Mouse (Mus musculus) heart, embryonic 13.5 days (tissue): ENCODE data around the gene Tifab. TPM values are rescaled to one million over a fixed set of nuclear protein-coding genes. Genes with fewer than 3 reads are reported as not detected.
A peak's percentile ranks its signal among the peaks of the same experiment; 100 is the strongest.

ENCODE experiments used
- ATAC-seq: fragments of 200-750 bp; cut with Nextera tagmentation; 2 replicates; pipeline ENCODE4 v1.8.0; 2017; ENCODE audit warnings: moderate TSS enrichment; ENCODE audit not compliant: insufficient number of reproducible peaks, low FRiP score, low TSS enrichment; ENCODE audit errors: extremely low read depth
- H3K27ac ChIP-seq: fragments of 300-500 bp; sonication (generic); replicated peaks from 2 replicates; pipeline ENCODE4 v1.5.1; 2015; ENCODE audit warnings: moderate library complexity, mild to moderate bottlenecking, inconsistent platforms
- H3K27me3 ChIP-seq: fragments of 300-500 bp; sonication (generic); replicated peaks from 2 replicates; pipeline ENCODE4 v1.6.1; 2015; ENCODE audit warnings: mild to moderate bottlenecking, inconsistent platforms
- H3K36me3 ChIP-seq: fragments of 300-500 bp; sonication (generic); 2 replicates; pipeline ENCODE4 v1.6.1; 2015; ENCODE audit warnings: mild to moderate bottlenecking, inconsistent platforms
- H3K4me1 ChIP-seq: fragments of 300-500 bp; sonication (generic); 2 replicates; pipeline ENCODE4 v1.6.1; 2015; ENCODE audit warnings: inconsistent platforms
- H3K4me2 ChIP-seq: fragments of 300-500 bp; sonication (generic); 2 replicates; pipeline ENCODE4 v1.6.1; 2015; ENCODE audit warnings: inconsistent platforms, mild to moderate bottlenecking, moderate library complexity
- H3K4me3 ChIP-seq: fragments of 300-500 bp; sonication (generic); 2 replicates; pipeline ENCODE4 v1.5.1; 2015; ENCODE audit warnings: moderate library complexity, mild to moderate bottlenecking, inconsistent platforms
- H3K9ac ChIP-seq: fragments of 300-500 bp; sonication (generic); 2 replicates; pipeline ENCODE4 v1.6.1; 2015; ENCODE audit warnings: inconsistent platforms, mild to moderate bottlenecking, moderate library complexity
- H3K9me3 ChIP-seq: fragments of 300-500 bp; sonication (generic); 2 replicates; pipeline ENCODE4 v1.6.1; 2016; ENCODE audit warnings: inconsistent platforms
- WGBS: fragments of 180-500 bp; shearing (Covaris S2); methylation state at CpG from one replicate; pipeline ENCODE4 v1.1.7; 2015; ENCODE audit warnings: mixed read lengths; 5-methylcytosine and 5-hydroxymethylcytosine counted together
- polyA plus RNA-seq: library from polyadenylated mRNA; unstranded; fragments of >200 nt; fragmentation: Nextera tagmentation; extraction: Ambion mirVana; gene quantifications from 2 replicates; pipeline ENCODE4 v1.2.1, GENCODE M21; 2015

Gene Tifab
- polyA plus RNA-seq, 1 experiment from 2014 or later: 1.1 TPM

DNA sequence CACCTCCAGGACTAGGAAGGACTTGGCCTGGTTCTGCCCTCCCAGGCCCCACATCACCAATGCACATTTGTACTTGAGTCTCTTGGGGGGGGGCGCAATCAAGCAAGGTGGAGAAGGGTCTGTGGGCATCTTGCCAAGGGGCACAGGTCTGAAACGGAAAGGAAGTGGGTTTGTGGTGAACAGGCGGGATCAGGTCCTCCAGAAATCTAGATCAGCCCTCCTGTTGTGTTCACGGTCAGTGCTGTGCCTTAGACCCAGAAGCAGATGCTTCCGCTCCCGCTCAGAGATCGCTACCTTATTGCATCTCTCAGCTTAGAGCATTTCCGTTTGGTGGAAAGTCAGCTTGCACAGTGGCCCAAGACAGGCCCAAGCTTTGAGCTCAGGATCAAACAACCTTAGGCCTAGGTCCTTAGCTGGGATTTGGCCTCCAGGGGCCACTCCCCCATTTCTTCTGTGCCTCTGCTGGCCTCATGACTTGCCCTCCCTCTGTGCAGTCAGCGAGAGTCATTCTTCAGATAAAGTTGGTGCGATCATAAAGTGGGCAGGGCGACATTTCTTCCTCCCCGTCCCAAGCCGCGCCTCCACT lies 19.6 kb downstream of the Tifab start:
- peak overlapping the region; percentile 31; the same call in 1 of the 2 replicates for H3K4me2 ChIP-seq
- no peaks in the 10 kb centered on the region for H3K36me3 ChIP-seq
- WGBS: 41% methylated on average over 14 of the region's 14 CpGs
- peak overlapping the region; percentile 67 for H3K27ac ChIP-seq
- peak overlapping the region; percentile 40 for H3K9ac ChIP-seq
- no peak overlapping the region for H3K4me3 ChIP-seq
- peaks cover 52% of the 10 kb centered on the region for H3K4me1 ChIP-seq
- H3K9me3 ChIP-seq: no peaks in the 10 kb centered on the region
- H3K27me3 ChIP-seq: peaks cover 6% of the 10 kb centered on the region; the same call in 1 of the 2 replicates
- no peak for ATAC-seq

DNA sequence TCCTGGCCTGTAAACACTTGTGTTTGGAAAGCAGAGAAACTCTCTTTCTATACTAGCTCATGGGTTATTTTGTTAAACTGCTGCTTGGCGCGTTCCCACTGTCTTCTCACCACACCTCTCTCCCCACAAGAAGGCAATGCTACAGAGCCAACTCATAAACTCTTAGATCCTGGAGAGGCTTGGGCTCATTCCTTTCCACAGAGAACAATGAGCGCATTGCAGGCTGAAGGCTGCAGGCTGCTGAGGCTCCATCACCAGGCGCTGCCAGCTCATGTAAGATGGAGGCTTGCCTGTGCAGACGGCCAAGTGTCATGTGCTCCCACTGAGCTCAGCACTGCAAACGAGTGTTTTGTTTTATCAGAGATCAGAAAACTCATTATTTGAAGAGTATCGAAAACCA lies 23.0 kb downstream of the Tifab start:
- WGBS: 62% methylated on average over 7 of the region's 7 CpGs
- H3K4me1 ChIP-seq: peaks cover 50% of the 10 kb centered on the region
- no peak overlapping the region for H3K4me3 ChIP-seq
- no peaks in the 10 kb centered on the region for H3K36me3 ChIP-seq
- H3K9ac ChIP-seq: no peak overlapping the region
- H3K9me3 ChIP-seq: no peaks in the 10 kb centered on the region
- 0 out of 2 replicates have a peak, but pooled peaks cover 6% of the 10 kb centered on the region for H3K27me3 ChIP-seq
- ATAC-seq: no peak
- peak overlapping the region; percentile 89 for H3K27ac ChIP-seq
- 0 out of 2 replicates have a peak overlapping the region, but pooled peaks have one; percentile 4 for H3K4me2 ChIP-seq

DNA sequence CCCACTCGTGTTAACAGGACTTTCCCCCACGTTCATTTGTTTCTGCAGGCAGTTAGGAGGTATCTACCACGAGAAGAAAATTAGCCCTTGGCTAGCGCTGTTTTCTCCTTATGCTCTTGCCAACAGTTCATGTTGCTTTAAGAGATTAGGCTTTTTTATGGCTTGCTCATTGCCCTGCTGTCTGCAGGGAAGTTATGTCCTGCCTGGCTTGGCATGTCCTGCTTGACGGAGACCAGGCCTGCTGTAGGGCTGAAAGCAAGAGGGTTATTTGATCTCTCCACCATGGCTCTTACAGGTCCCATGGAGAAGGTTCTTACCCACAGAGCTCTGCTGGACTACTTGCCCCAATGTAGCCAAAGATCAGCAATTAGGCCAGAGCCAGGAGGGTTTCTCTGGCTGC lies 23.6 kb downstream of the Tifab start:
- peaks cover 46% of the 10 kb centered on the region for H3K4me1 ChIP-seq
- H3K9ac ChIP-seq: no peak overlapping the region
- peak overlapping the region; percentile 89 for H3K27ac ChIP-seq
- no peaks in the 10 kb centered on the region for H3K9me3 ChIP-seq
- H3K36me3 ChIP-seq: no peaks in the 10 kb centered on the region
- H3K27me3 ChIP-seq: 0 out of 2 replicates have a peak, but pooled peaks cover 6% of the 10 kb centered on the region
- peak; percentile 52; the same call in 1 of the 2 replicates for ATAC-seq
- H3K4me3 ChIP-seq: no peak overlapping the region
- WGBS: 12% methylated on average over 5 of the region's 5 CpGs
- 0 out of 2 replicates have a peak overlapping the region, but pooled peaks have one; percentile 4 for H3K4me2 ChIP-seq

DNA sequence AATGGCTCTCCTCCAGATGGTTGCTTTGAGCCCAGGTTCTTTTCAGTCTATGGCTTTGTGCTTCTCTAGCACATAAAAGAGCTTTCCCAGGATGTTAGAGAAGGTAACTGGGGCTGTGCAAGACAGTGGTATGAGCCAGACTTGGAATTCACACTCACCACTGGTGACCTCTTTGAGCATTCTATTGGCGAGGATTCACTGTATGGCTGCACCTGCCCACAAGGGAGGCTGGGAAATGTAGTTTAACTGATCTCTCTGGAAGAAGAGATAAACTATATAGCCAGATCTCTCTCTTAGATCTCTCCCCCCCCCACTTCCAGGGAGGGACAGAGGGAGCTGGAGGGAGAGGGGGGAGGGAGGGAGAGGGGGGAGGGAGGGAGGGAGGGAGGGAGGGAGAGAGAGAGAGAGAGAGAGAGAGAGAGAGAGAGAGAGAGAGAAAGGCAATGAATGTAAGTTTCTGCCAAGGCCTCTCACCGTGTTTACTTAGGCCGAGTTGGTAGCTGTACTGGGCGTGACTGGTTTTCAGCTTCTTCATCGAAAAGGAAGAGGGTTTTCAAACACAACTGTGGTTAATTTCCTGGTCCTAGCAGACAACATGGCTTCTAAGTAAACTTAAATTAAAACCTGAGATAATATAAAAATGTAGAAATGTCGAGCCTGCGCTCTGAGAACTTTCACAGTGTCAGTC lies 25.8 kb downstream of the Tifab start:
- ATAC-seq: no peak

DNA sequence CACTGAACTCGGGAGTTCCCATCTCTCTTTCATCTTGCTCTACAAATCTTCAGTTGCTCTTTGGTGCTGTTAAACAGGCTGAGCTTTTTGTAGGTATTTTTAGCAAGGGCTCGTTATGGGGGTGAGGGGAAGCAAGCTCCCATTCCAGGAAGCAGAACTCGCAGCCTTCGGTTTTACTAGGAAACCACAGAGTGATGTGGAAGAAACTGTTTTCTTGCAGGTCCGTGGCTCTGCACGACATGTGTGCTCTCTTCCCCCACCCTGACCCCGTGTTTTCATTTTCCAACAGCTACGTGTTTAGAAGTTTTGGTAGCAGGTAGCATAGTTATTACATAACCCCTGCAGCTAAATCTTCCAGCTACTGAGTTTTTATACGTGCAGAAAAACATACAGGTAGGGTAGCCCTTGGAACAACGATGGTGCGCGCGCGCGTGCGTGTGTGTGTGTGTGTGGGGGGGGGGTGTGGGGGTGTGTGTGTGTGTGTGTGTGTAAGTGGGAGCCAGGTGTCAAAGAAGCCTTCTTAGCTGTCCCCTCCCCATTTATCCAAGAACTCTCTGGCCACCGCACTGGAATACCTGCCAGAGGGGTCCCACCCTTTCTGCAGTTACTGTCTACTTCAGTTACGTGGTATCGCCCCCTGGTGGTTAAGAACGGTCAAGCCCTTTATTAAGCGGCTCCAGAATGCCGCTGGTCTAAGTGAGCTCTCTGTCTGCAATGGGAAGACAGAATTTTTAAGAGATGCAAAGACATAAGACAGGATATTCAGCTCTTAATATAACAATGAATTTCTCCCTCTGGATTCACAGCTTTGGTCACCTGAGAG lies 27.1 kb downstream of the Tifab start:
- no peaks in the 10 kb centered on the region for H3K9me3 ChIP-seq
- no peak for ATAC-seq
- peak overlapping the region; percentile 59 for H3K4me2 ChIP-seq
- 42% methylated on average over 22 of the region's 22 CpGs for WGBS
- peak overlapping the region; percentile 24 for H3K4me3 ChIP-seq
- H3K27me3 ChIP-seq: no peaks in the 10 kb centered on the region
- peaks cover 33% of the 10 kb centered on the region for H3K4me1 ChIP-seq
- H3K9ac ChIP-seq: peak overlapping the region; percentile 15; the same call in 1 of the 2 replicates
- H3K36me3 ChIP-seq: no peaks in the 10 kb centered on the region
- peak overlapping the region; percentile 73 for H3K27ac ChIP-seq

More for the DNA sequence above, 25.8 kb downstream of the Tifab start:
- H3K36me3 ChIP-seq: no peaks in the 10 kb centered on the region
- H3K27me3 ChIP-seq: 0 out of 2 replicates have a peak, but pooled peaks cover 6% of the 10 kb centered on the region
- H3K9me3 ChIP-seq: no peaks in the 10 kb centered on the region
- H3K27ac ChIP-seq: no peak overlapping the region
- no peak overlapping the region for H3K9ac ChIP-seq
- 65% methylated on average over 7 of the region's 7 CpGs for WGBS
- H3K4me3 ChIP-seq: no peak overlapping the region
- H3K4me2 ChIP-seq: no peak overlapping the region
- H3K4me1 ChIP-seq: peaks cover 33% of the 10 kb centered on the region

DNA sequence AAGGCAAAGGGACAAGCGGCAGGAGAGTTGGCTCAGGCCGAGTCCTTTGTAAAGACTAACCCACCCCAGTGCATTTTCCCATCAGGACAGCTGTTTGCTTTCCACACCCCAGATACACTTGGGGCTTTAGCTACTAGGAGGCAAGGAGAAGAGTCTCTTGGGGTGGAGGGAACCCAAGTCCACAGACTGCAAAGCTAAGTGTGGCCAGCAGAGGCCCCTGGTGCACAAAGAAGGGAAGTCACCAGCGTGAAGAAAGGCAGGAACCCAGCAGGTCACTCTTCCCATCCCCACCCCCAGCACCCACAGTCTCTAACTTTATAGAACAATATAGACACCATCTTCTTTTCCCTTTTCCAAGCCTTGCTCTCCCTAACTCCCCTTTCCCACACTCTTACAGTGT lies 33.2 kb downstream of the Tifab start:
- WGBS: 30% methylated on average over 3 of the region's 3 CpGs
- no peak overlapping the region for H3K27ac ChIP-seq
- H3K9me3 ChIP-seq: no peaks in the 10 kb centered on the region
- no peak overlapping the region for H3K9ac ChIP-seq
- H3K4me2 ChIP-seq: no peak overlapping the region
- H3K4me1 ChIP-seq: peaks cover 10% of the 10 kb centered on the region; the same call in 1 of the 2 replicates
- H3K36me3 ChIP-seq: no peaks in the 10 kb centered on the region
- no peaks in the 10 kb centered on the region for H3K27me3 ChIP-seq
- H3K4me3 ChIP-seq: no peak overlapping the region
- no peak for ATAC-seq

DNA sequence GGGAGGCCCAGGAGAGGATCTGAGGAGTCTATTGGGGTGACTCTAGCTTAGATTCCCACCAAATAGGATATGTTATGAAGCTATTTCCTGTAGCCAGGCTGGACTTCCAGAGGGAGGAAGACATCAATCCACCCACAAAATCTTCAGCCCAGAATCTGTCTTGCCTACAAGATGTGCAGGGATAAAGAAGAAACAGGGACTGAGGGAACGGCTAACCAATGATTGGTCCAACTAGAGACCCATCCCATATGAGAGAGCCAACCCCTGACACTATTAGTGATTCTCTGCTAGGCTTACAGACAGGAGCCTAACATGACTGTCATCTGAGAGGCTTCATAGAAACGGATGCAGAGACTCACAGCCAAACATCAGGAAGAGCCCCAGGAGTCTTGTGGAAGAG lies 34.7 kb downstream of the Tifab start:
- 42% methylated on average over 2 of the region's 2 CpGs for WGBS
- no peak overlapping the region for H3K27ac ChIP-seq
- H3K4me1 ChIP-seq: peaks cover 6% of the 10 kb centered on the region; the same call in 1 of the 2 replicates
- no peaks in the 10 kb centered on the region for H3K9me3 ChIP-seq
- H3K9ac ChIP-seq: no peak overlapping the region
- no peak overlapping the region for H3K4me3 ChIP-seq
- no peak overlapping the region for H3K4me2 ChIP-seq
- ATAC-seq: no peak
- H3K27me3 ChIP-seq: no peaks in the 10 kb centered on the region
- no peaks in the 10 kb centered on the region for H3K36me3 ChIP-seq

DNA sequence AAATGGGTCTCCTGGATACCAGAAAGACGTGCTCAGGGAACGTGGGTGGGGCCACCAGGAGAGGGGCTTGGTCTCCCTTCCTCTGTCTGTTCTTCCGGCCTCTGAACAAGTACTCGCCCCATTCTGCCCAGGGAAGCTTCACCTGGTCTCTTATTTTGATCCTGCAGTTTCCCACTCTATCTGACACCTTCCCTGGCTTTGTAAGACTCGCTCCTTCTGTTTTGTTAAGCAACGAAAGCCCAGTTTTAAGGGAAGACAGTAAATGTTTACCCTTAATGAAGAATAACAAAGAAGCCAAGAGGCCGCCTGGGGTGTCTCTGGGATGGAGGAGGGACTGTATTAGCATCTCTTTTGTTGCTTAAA lies 35.6 kb downstream of the Tifab start:
- H3K27ac ChIP-seq: no peak overlapping the region
- no peaks in the 10 kb centered on the region; the same call in 1 of the 2 replicates for H3K27me3 ChIP-seq
- peaks cover 6% of the 10 kb centered on the region; the same call in 1 of the 2 replicates for H3K4me1 ChIP-seq
- no peak overlapping the region for H3K9ac ChIP-seq
- no peak overlapping the region for H3K4me3 ChIP-seq
- 31% methylated on average over 7 of the region's 7 CpGs for WGBS
- no peak for ATAC-seq
- H3K36me3 ChIP-seq: no peaks in the 10 kb centered on the region
- no peak overlapping the region for H3K4me2 ChIP-seq
- no peaks in the 10 kb centered on the region for H3K9me3 ChIP-seq

DNA sequence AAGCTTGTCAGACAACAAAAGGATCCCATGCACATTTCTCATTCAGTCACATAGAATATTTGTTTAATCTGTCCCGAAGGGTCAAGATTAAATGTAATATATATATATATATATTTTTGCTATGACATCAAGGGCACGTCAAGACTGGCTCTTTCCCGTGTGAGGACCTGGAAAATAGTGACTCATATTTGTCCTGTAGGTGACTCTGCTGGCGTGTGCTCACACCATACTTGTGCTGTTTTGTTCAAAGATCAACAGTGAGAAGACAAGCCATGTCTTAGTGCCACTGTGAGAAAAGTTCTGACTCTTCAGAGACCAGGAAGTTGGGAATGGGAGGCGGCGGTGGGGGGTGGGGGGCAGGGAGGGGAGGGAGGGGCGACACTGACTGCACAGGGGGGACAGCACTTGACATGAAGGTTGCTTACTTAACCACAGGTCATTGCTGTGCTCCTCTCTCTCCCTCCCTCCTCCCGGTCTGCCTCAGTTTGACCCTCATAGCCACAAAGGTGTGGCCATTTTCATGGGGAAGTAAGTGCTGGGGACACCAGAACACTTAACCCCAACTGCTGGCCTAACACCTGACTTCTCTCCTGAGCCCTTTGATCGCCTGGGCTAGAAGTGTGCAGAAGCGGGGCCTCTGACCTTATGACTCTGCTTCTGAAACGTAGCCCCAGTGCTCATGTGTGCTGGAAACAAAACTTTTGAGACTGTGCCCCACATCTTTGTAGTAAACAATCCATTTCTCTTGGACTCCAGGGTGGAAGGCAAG lies 36.1 kb downstream of the Tifab start:
- no peak for ATAC-seq
- H3K27ac ChIP-seq: no peak overlapping the region
- H3K9ac ChIP-seq: no peak overlapping the region
- peaks cover 6% of the 10 kb centered on the region; the same call in 1 of the 2 replicates for H3K4me1 ChIP-seq
- H3K4me3 ChIP-seq: no peak overlapping the region
- no peaks in the 10 kb centered on the region for H3K9me3 ChIP-seq
- H3K4me2 ChIP-seq: no peak overlapping the region
- WGBS: 32% methylated on average over 11 of the region's 11 CpGs
- no peaks in the 10 kb centered on the region; the same call in 1 of the 2 replicates for H3K27me3 ChIP-seq
- H3K36me3 ChIP-seq: no peaks in the 10 kb centered on the region

DNA sequence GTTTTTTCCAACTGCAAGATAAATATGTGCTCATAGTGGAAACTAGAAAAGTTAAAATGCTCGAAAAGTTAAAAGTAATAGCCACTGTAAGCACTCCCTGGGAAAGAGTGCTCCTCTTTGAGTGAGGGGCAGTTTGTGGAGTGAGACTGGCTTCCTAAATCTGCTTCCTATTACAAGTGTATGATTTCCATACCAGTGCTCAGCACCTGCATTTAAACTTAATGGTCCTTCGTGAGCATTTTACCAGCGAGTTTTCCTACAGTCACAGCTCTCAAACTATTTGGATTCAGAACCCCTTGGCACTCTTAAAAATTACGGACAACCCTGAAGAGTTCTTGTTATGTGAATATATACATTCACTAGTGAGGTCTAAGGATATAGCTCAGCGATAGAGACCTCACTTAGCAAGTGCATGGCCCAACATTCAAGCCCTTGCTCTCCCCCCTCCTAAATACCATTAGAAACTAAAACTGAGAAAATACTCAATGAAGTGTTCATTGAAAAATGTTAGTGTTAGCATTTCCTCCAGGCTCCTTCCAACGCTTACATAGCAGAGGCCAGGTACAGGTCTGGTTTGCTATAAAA lies 39.4 kb downstream of the Tifab start:
- Histone ChIP-seq H3K4me2 (no peak overlapping the region), H3K27ac (no peak overlapping the region), H3K27me3 (no peaks in the 10 kb centered on the region; the same call in 1 of the 2 replicates), H3K36me3 (no peaks in the 10 kb centered on the region), H3K9ac (no peak overlapping the region), H3K4me3 (no peak overlapping the region), H3K4me1 (peaks cover 15% of the 10 kb centered on the region), H3K9me3 (no peaks in the 10 kb centered on the region)
- ATAC-seq: no peak
- WGBS: 48% methylated on average over 6 of the region's 6 CpGs
